Mouse (Mus musculus): ENCODE results near the gene Rab34. TPM values are rescaled to one million over a fixed set of nuclear protein-coding genes. Genes with fewer than 3 reads are reported as not detected.
A peak's percentile ranks its signal among the peaks of the same experiment; 100 is the strongest.

Rab34 gene
- polyA plus RNA-seq, 1 experiment from 2014 or later, result 51.5 TPM

DNA sequence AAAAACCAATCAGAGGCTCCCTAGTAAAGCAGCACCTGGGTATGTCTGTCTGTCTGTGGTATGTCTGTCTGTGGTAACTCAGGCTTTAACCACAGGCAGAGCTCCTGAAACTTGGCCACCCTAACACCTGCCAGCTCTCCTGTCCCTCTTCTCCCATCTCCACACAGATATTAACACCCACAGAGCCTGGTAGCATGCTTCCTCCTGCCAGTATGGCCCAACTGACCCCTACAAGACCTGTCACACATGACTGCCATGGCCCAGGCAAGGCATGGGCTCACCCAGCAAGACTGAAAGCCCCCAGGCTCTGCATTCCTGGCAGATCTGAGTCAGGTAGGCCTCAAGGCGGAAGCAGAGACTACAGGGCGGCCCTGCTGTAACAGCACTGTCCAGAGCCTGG lies 25.2 kb upstream of the Rab34 start:
- 74% methylated on average over 2 of the region's 2 CpGs for WGBS
- H3K27ac ChIP-seq (ENCODE audit: low read length), result peak overlapping the region; percentile 89
- peaks cover 36% of the 10 kb centered on the region for H3K4me1 ChIP-seq (ENCODE audit: control insufficient read depth, insufficient read depth, low read length)
- H3K9me3 ChIP-seq (replicated peaks; ENCODE audit: control insufficient read depth, low read length), result no peaks in the 10 kb centered on the region
- H3K9ac ChIP-seq (ENCODE audit: low read length), result peak overlapping the region; percentile 95
- H3K27me3 ChIP-seq (ENCODE audit: control insufficient read depth, insufficient read depth, low read length), result no peaks in the 10 kb centered on the region
- ATAC-seq (replicated peaks; ENCODE audit: extremely low read depth, insufficient read depth, low FRiP score), result no peak
- peak overlapping the region; percentile 92 for H3K4me2 ChIP-seq (ENCODE audit: low read depth, low read length)
- peaks cover 27% of the 10 kb centered on the region for H3K36me3 ChIP-seq (ENCODE audit: control insufficient read depth, insufficient read depth)
- H3K4me3 ChIP-seq (ENCODE audit: low read length), result peak overlapping the region; percentile 87

DNA sequence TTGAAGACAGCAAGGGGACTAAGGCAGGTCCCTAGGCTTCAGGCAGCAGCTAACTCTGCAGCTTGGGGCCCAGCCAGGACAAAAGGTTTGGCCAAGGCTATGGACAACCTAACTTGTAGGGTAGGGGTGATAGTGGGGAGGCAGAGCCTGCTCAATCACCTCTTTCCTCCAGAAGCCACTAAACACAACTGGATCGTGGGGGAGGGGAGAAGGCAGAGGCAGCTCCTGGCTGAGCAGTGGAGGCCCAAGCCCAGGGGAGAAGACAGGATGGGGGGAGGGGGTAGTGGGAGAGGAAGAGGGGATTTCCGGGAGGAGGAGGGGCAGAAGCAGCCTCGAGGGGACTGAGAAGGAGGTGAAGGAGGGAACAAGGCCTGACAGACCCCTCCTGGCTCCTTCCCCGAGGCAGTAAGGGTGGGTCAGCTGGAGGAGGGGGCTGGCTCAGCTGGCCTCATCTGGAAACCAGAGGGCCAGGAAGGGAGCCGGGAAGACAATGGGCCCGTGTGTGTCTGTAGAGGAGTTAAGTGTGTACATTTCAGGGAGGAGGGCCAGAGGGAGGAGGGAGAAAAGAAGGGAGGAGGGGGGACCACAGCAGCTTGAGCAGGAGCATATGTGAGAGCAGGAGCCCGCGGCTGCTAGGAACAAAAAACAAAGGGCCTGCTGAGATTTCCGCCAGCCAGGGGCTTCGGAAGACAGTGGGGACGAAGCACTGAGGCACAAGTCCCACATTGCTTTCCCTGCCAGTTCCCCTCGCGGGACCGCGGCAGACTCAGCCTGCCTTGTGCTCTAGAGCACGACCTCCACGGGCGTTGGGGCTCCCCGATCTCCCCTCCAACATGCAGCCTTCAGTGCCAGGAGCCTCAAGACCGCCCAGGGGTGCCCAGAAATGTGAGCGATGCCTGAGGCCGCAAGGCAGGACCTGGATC lies 24.3 kb upstream of the Rab34 start:
- WGBS, result under 1% methylated on average over 21 of the region's 22 CpGs
- Histone ChIP-seq H3K4me1 (ENCODE audit: control insufficient read depth, insufficient read depth, low read length) (peaks cover 36% of the 10 kb centered on the region), H3K4me2 (ENCODE audit: low read depth, low read length) (peak overlapping the region; percentile 92)

DNA sequence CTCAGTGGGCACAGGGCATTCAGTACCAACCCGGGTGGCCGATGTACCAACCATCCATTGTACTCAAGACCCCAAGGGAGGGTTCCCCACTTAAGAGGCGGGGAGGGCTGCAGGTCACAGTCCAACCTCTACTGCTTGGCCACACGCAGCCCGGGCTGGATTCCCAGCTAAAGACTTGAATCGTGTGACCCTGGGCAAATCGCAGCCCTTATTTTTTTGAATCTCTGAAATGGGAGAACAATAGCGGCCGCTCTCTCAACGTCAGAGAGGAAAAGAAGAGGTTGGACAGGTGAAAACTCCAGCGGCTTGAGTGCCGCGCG lies 23.7 kb upstream of the Rab34 start:
- H3K36me3 ChIP-seq (ENCODE audit: control insufficient read depth, insufficient read depth), result peaks cover 14% of the 10 kb centered on the region
- H3K4me2 ChIP-seq (ENCODE audit: low read depth, low read length), result peak overlapping the region; percentile 92
- H3K4me1 ChIP-seq (ENCODE audit: control insufficient read depth, insufficient read depth, low read length), result peaks cover 32% of the 10 kb centered on the region
- no peaks in the 10 kb centered on the region for H3K9me3 ChIP-seq (replicated peaks; ENCODE audit: control insufficient read depth, low read length)
- peak overlapping the region; percentile 87 for H3K4me3 ChIP-seq (ENCODE audit: low read length)
- under 1% methylated on average over 14 of the region's 14 CpGs for WGBS
- no peaks in the 10 kb centered on the region for H3K27me3 ChIP-seq (ENCODE audit: control insufficient read depth, insufficient read depth, low read length)
- no peak for ATAC-seq (replicated peaks; ENCODE audit: extremely low read depth, insufficient read depth, low FRiP score)
- H3K9ac ChIP-seq (ENCODE audit: low read length), result peak overlapping the region; percentile 95
- H3K27ac ChIP-seq (ENCODE audit: low read length), result peak overlapping the region; percentile 89

More for the DNA sequence above, 24.3 kb upstream of the Rab34 start:
- H3K36me3 ChIP-seq (ENCODE audit: control insufficient read depth, insufficient read depth), result peaks cover 18% of the 10 kb centered on the region
- no peaks in the 10 kb centered on the region for H3K27me3 ChIP-seq (ENCODE audit: control insufficient read depth, insufficient read depth, low read length)
- ATAC-seq (replicated peaks; ENCODE audit: extremely low read depth, insufficient read depth, low FRiP score), result peak; percentile 57
- H3K4me3 ChIP-seq (ENCODE audit: low read length), result peak overlapping the region; percentile 87
- H3K9ac ChIP-seq (ENCODE audit: low read length), result peak overlapping the region; percentile 95
- peak overlapping the region; percentile 89 for H3K27ac ChIP-seq (ENCODE audit: low read length)
- H3K9me3 ChIP-seq (replicated peaks; ENCODE audit: control insufficient read depth, low read length), result no peaks in the 10 kb centered on the region

DNA sequence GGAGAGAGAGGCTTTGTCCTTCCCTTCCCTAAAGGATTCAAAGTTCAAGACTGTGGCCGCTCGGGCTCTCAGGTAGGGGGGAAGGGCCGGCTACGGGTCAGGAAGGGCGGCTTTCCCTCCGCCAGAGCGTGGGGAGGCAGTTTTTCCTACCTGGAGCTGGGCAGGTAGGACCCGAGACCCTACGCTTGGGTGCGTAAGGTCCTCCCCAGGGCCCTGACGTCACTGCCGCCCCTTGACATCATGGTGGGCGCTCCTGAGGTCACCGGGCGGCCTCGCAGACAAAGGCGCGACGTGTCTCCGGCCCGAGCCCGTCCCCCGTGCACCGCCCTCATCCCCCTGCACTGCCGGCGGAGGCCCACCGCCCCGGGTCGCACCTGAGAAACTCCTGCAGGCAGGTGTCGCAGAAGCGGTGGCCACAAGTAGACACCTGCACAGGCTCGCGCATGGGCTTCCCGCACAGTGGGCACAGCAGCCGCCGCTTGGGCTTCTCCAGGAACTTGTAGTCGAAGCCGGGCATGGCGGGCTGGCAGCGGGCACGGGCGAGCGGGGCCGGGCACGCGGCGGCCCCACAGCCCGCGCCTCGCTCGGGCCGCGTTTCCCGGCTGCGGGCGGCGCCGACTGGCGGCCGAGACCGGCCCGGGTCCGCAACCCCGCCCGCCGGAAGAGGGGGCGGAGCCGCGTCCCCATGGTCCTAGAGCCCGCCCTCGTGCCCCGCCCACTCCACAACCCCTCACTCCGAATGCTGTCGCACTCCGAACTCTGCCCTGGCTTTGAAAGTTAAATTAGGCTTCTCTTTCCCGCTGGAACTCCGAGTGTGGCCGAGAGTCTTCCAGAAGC lies 23.1 kb upstream of the Rab34 start, which contains the start of gene Traf4:
Traf4 (minus strand) TSS at position 666 of the 837 bp plus-strand sequence.
- H3K4me2 ChIP-seq (ENCODE audit: low read depth, low read length), result peak within 1 kb of the TSS; percentile 92
- H3K4me1 ChIP-seq (ENCODE audit: control insufficient read depth, insufficient read depth, low read length), result peaks cover 32% of the 10 kb centered on the region
- H3K9ac ChIP-seq (ENCODE audit: low read length), result peak within 1 kb of the TSS; percentile 95
- no peaks in the 10 kb centered on the region for H3K9me3 ChIP-seq (replicated peaks; ENCODE audit: control insufficient read depth, low read length)
- peaks cover 9% of the 10 kb centered on the region for H3K36me3 ChIP-seq (ENCODE audit: control insufficient read depth, insufficient read depth)
- H3K27me3 ChIP-seq (ENCODE audit: control insufficient read depth, insufficient read depth, low read length), result no peaks in the 10 kb centered on the region
- peak within 1 kb of the TSS; percentile 93 for H3K27ac ChIP-seq (ENCODE audit: low read length)
- peak within 1 kb of the TSS; percentile 87 for H3K4me3 ChIP-seq (ENCODE audit: low read length)
- ATAC-seq (replicated peaks; ENCODE audit: extremely low read depth, insufficient read depth, low FRiP score), result peak; percentile 86
- under 1% methylated on average over 76 of the region's 78 CpGs for WGBS

GRCm38 (mm10) chr11:78165761-78166109 lies 22.5 kb upstream of the Rab34 start:
- Histone ChIP-seq H3K9ac (ENCODE audit: low read length) (peak overlapping the region; percentile 95), H3K4me3 (ENCODE audit: low read length) (peak overlapping the region; percentile 87), H3K36me3 (ENCODE audit: control insufficient read depth, insufficient read depth) (peaks cover 3% of the 10 kb centered on the region; the same call in 1 of the 2 replicates), H3K4me2 (ENCODE audit: low read depth, low read length) (peak overlapping the region; percentile 92), H3K4me1 (ENCODE audit: control insufficient read depth, insufficient read depth, low read length) (peaks cover 32% of the 10 kb centered on the region), H3K9me3 (replicated peaks; ENCODE audit: control insufficient read depth, low read length) (no peaks in the 10 kb centered on the region), H3K27me3 (ENCODE audit: control insufficient read depth, insufficient read depth, low read length) (no peaks in the 10 kb centered on the region), H3K27ac (ENCODE audit: low read length) (peak overlapping the region; percentile 93)
- 2% methylated on average over 16 of the region's 16 CpGs for WGBS
- ATAC-seq (replicated peaks; ENCODE audit: extremely low read depth, insufficient read depth, low FRiP score), result peak; percentile 10

DNA sequence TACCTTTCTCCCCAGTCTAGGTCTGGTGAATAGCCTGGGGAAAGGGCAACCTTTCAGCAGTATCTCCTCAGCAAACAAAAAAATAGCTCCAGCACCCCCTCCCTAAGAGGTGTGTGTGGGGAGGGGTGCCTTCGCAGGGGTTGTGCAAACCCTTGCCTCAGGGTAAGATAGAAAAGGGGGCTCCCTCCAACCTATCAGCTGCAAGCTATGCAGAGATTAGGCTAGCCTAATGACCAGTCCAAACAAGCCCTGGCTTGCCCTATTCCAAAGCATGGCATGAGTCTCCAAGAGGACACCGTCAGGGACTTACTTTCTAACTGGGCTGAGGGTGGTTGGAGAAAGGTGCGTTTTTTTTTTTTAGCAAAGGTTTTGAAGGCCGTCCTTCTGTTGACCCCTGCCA lies 22.1 kb upstream of the Rab34 start:
- H3K4me2 ChIP-seq (ENCODE audit: low read depth, low read length), result peak overlapping the region; percentile 92
- peaks cover 4% of the 10 kb centered on the region; the same call in 1 of the 2 replicates for H3K36me3 ChIP-seq (ENCODE audit: control insufficient read depth, insufficient read depth)
- no peaks in the 10 kb centered on the region for H3K9me3 ChIP-seq (replicated peaks; ENCODE audit: control insufficient read depth, low read length)
- H3K27ac ChIP-seq (ENCODE audit: low read length), result peak overlapping the region; percentile 93
- H3K27me3 ChIP-seq (ENCODE audit: control insufficient read depth, insufficient read depth, low read length), result no peaks in the 10 kb centered on the region
- H3K4me1 ChIP-seq (ENCODE audit: control insufficient read depth, insufficient read depth, low read length), result peaks cover 32% of the 10 kb centered on the region
- H3K4me3 ChIP-seq (ENCODE audit: low read length), result peak overlapping the region; percentile 87
- 48% methylated on average over 4 of the region's 4 CpGs for WGBS
- no peak for ATAC-seq (replicated peaks; ENCODE audit: extremely low read depth, insufficient read depth, low FRiP score)
- peak overlapping the region; percentile 95 for H3K9ac ChIP-seq (ENCODE audit: low read length)

GRCm38 (mm10) chr11:78166640-78167039 lies 21.6 kb upstream of the Rab34 start:
- 75% methylated on average over 6 of the region's 6 CpGs for WGBS
- H3K27ac ChIP-seq (ENCODE audit: low read length), result 0 out of 2 replicates have a peak overlapping the region, but pooled peaks have one; percentile 93
- H3K36me3 ChIP-seq (ENCODE audit: control insufficient read depth, insufficient read depth), result peaks cover 5% of the 10 kb centered on the region; the same call in 1 of the 2 replicates
- no peak overlapping the region for H3K4me2 ChIP-seq (ENCODE audit: low read depth, low read length)
- H3K9me3 ChIP-seq (replicated peaks; ENCODE audit: control insufficient read depth, low read length), result no peaks in the 10 kb centered on the region
- H3K4me1 ChIP-seq (ENCODE audit: control insufficient read depth, insufficient read depth, low read length), result peaks cover 32% of the 10 kb centered on the region
- H3K9ac ChIP-seq (ENCODE audit: low read length), result no peak overlapping the region
- no peaks in the 10 kb centered on the region for H3K27me3 ChIP-seq (ENCODE audit: control insufficient read depth, insufficient read depth, low read length)
- no peak overlapping the region for H3K4me3 ChIP-seq (ENCODE audit: low read length)
- no peak for ATAC-seq (replicated peaks; ENCODE audit: extremely low read depth, insufficient read depth, low FRiP score)

- ATAC-seq (replicated peaks; ENCODE audit: extremely low read depth, insufficient read depth, low FRiP score), result no peak
- Histone ChIP-seq H3K27ac (ENCODE audit: low read length) (no peak overlapping the region), H3K4me2 (ENCODE audit: low read depth, low read length) (no peak overlapping the region), H3K36me3 (ENCODE audit: control insufficient read depth, insufficient read depth) (peaks cover 5% of the 10 kb centered on the region; the same call in 1 of the 2 replicates), H3K9me3 (replicated peaks; ENCODE audit: control insufficient read depth, low read length) (no peaks in the 10 kb centered on the region), H3K27me3 (ENCODE audit: control insufficient read depth, insufficient read depth, low read length) (no peaks in the 10 kb centered on the region), H3K4me3 (ENCODE audit: low read length) (no peak overlapping the region), H3K9ac (ENCODE audit: low read length) (no peak overlapping the region), H3K4me1 (ENCODE audit: control insufficient read depth, insufficient read depth, low read length) (peaks cover 26% of the 10 kb centered on the region)
- 87% methylated on average over 14 of the region's 14 CpGs for WGBS
These were observed 20.8 kb upstream of the Rab34 start for GRCm38 (mm10) chr11:78167257-78167959.
